Mouse (Mus musculus): ENCODE measurements around the gene Kat2b.

DNA sequence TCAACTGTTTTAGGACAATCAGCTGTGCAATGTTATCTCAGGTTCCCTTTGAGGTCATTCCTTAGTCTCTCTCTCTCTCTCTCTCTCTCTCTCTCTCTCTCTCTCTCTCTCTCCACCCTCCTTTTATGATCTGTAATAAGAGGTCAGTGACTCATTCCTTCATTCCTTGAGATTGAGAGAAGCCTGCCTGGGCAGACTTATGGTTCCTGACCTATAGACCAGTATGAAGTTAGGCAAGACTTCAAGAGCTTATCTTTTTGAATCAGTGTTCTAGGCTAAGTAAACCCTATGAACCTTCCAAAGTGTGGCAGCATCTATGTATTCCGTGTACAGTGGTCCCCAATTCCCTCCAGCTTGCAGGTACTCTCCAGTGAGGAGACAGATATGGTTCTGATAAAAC lies 147.8 kb downstream of the Kat2b start:
- TF ChIP-seq CTCF (IDR thresholded peaks at IDR 0.05; ENCODE audit: low read depth, low read length) = no peak
- no peak for TF ChIP-seq GATA1 (IDR thresholded peaks at IDR 0.05; ENCODE audit: borderline replicate concordance, low read length)
- no peak for TF ChIP-seq GATA2 (IDR thresholded peaks at IDR 0.05; ENCODE audit: borderline replicate concordance, low read depth, low read length)
- no peak for TF ChIP-seq POLR2AphosphoS5 (IDR thresholded peaks at IDR 0.05; ENCODE audit: insufficient replicate concordance, low read depth, low read length)
